Mouse (Mus musculus) lung, postnatal 14 days (tissue): ENCODE results near the gene Mmp23.
"Not testable (repeated sequence)": the region's sequence is repeated elsewhere in the genome, so short reads cannot be mapped to it uniquely, and the experiment has no call there.

ENCODE experiments used
- DNase-seq: peaks from one replicate; pipeline ENCODE4 v3.0.0; 2021

Gene Mmp23

DNA sequence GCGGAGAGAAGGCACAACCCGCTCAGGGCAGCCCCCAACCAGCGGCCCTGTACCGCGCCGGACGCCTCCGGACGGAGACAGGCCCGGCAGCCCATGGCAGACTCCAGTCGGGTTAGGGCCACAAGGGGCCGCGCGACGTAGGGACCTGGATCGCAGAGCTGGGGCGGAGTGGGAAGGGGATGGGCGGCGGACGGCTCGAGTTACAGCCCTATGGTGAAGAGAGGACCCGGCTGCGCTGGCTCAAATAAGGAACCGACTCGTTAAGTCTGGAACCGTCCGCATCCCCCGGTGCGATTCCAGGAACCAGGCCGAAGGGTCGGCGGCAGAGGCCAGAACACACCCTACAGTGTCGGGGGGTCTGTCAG lies at the start of gene Mmp23:
Mmp23 (minus strand) TSS at position 299 of the 365 bp plus-strand sequence.
- peak; percentile 43 for DNase-seq

DNA sequence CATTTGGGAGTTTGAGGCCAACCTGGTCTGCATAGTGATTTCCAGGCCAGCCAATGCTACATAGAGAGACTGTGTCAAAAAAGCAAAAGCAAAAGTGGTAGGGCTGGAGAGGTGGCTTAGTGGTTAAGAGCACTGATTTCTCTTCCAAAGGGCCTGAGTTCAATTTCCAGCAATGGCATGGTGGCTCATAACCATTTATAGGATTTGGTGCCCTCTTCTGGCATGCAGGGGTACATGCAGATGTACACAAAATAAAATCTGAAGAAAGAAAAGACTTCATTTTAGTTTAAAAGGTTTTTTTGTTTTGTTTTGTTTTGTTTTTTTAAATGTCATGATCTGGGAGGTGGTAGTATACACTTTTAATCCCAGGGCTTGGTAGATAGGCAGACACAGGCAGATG lies 47.2 kb upstream of the Mmp23 start:
- no peak for DNase-seq

DNA sequence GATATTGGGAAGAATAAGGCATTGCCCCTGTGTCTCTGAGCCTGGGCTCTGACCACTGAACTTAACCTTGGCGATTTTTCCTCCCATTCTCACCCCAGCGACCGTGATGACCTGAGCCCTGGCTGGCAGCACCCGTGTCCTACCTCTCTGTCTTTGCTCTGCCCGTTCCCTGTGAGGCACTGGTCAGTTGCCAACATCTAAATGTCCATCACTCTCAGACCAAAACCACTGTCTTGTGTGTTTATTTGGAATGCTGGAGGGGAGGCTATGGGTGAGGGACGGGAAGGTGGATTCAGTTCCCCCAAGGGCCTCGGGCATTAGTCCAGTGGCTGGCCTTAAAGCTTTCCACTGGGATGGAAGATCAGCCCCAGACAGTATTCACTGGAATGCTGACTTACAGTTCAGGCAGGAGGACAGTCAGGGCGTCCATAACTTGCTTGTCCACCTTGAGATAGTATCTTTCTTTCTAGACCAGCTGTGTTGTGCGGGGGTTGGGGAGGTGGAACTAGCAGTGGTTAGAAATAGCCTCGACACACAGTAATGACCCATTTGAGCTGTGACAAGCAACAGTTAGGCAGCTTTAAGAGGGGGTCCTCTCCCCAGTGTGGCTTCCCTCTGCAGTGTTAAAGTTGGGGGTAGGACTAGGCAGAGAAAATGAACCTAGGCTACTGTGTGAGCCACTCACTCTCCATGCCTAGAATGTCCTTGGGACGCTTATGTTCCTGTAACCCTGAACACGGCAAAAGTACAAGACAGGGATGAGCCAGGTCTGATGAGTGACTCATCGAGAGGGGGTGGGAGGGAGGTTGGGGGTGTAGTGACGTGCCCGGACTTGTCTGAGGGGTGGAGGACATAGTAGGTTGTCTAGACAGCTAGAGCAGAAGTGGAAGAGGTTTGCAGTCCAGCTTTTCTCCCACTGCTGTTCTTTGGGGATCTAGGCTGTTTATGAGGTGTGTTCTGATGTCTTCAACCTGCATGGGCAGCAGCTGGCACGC lies 43.4 kb upstream of the Mmp23 start:
- no peak for DNase-seq

DNA sequence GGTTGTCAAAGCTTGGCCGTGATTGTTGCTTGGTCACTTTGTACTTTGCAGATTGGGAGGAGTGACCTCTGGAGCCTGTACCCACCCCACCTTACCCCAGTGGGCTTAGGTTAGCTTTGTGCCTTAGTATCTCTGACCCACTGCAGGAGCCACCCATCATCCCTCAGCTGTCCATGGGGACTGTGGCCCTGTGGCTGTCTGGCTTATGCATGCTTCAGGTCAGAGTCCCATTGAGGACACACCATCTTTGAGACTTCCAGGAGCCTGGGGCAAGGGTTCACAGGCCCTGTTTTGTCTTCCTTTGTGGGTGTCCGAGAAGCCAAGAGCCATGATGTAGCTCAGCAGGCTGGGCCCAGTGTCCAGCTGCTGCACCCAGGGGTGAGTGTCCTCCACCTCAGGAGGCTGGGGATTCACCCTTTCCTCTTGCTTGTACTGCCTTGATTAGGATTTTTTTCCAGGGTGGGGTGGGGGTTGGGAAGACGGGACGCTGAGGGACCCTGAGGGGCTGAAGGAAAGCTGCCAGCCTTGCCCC lies 42.4 kb upstream of the Mmp23 start:
- no peak for DNase-seq

DNA sequence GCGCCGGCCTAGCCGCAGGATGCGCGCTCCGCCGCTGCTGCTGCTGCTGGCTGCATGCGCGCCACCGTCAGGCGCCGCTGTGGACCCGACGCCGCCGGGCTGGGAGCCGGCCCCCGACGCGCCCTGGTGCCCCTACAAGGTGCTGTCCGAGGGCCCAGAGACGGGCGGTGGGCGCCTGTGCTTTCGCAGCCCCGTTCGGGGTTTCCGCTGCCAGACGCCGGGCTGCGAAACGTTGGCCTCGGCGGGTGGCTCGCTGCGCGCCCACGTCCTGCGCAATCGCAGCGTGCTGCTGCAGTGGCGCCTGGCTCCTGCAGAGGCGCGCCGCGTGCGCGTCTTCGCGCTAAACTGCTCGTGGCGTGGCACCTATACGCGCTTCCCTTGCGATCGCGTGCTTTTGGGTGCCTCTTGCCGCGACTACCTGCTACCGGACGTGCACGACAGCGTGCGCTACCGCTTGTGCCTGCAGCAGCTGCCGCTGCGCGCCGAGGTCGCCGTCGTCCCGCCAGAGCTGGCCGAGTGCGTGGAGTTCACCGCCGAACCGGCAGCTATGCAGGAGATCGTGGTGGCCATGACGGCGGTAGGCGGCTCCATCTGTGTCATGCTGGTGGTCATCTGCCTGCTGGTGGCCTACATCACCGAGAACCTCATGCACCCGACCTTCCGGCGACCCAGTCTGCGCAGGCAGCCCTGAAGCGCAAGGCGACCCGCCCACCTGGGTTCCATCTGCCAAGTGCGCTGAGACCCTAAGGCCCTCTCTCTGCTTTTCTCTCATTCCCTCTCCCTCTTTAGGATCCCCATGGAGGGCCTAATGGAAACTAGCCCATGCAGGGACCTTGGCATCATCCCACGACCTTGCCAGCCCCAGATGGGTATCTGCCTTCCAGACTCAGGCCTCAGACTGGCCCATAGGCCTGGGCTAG lies 41.6 kb upstream of the Mmp23 start:
- peak; percentile 36 for DNase-seq

DNA sequence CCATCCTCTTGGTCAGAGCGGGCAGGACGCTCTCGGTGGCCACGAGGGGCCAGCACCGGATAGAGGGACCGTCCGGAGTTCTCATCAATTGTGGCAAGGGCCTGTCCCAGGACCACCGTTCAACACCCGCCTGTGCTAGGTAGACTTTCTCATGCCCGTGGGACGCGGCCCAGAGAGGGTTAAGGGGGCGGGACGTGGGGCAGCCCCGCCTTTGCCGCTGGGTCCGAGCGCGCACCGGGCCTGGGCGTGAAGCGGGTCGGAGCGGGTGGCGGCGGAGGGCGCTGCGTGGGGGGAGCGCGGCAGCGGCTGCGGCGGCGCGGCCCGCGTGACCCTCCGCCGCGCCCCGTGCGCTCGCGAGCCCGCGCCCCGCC lies 40.9 kb upstream of the Mmp23 start, which contains the start of gene Fndc10:
Fndc10 (plus strand) TSS at position 232 of the 371 bp plus-strand sequence.
- DNase-seq, result peak; percentile 60

DNA sequence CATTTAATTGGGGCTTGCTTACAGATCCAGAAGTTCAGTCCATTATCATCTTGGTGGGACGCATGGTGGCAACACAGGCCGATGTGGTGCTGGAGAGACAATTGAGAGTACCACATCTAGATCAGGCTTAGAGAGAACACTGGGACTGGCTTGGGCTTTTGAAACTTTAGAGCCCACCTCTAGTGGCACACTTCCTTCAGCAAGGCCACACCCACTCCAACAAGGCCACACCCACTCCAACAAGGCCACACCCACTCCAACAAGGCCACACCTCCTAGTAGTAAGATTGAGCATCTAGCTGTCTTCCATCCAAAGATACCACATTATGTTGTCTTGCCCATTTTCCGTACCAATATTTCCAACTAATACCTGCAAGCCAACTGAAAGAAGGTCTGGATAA lies 39.2 kb upstream of the Mmp23 start:
- no peak for DNase-seq

DNA sequence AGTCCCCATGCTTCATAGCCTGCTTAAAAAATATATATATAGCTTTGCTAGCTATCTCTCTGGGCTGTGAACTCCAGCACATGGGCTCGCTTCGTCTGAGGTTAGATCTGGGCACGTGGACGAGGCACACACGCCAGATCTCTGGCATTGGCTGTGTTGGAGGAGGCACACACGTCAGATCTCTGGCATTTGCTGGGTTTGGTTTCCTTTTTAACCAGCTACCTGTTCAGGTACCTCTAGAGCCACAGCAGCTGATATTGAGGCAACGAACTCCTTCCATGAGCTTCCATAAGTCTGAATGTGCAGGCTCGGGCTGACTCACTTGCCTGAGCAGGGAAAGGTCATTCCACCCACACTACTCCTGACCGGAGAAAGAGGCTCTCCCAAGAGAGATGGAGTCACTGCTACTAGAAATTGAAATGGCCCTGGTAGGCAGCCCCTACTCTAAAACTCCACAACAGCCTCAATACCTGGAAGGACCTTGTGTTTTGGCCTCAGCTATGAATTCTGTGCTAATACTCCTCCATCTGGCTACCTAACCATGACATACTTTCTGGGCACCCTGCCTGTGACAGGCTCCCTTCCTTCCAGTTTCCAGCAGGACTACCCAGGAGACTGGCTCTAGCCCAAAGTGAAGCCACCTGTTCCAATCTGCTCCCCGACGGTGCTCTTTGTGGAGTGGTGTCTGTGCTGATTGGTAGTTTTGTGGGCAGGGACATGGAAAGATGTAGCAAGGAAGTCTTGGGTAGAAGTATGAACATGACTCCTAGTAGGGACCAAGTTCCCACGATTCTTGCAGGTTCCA lies 37.6 kb upstream of the Mmp23 start:
- DNase-seq, result no peak

DNA sequence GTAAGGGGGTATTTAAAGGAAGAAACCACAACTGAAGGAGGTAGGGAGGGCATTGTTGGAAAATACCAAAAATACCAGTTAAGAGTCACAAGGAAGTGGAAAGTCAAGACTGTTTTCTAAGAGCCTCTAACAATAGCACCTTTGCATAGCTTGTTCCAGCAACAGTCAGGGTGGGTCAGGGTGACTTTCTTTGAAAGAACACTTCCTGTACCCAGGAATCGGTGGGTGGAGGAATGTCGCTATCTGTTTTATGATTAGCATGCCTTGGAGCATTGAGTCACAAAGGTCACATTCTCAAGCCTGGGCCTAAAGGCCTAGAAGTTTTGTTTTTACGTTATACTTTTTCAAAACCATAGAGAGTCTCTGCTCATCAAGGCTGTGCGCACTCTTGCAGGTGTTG lies 34.6 kb upstream of the Mmp23 start:
- not testable (repeated sequence) for DNase-seq

DNA sequence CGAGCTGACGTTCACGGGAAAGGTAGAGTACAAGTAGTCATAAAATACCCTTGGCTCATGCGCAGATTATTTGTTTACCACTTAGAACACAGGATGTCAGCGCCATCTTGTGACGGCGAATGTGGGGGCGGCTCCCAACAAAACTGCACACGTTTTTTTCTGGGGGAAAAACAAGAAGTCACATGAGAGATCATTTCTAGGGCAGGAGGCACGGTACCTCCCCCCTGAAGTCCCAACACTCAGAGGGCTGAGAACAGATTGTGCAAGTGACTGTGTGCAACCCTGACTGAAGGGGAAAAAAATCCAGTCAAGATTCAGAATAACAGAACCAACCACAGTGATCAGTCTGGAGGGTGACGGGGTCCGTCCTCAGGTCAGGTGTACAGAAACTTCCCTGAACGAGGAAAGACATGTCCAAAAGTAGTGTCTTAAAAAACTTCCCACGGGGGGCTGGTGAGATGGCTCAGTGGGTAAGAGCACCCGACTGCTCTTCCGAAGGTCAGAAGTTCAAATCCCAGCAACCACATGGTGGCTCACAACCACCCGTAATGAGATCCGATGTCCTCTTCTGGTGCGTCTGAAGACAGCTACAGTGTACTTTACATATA lies 30.6 kb upstream of the Mmp23 start:
- DNase-seq, result not testable (repeated sequence)

DNA sequence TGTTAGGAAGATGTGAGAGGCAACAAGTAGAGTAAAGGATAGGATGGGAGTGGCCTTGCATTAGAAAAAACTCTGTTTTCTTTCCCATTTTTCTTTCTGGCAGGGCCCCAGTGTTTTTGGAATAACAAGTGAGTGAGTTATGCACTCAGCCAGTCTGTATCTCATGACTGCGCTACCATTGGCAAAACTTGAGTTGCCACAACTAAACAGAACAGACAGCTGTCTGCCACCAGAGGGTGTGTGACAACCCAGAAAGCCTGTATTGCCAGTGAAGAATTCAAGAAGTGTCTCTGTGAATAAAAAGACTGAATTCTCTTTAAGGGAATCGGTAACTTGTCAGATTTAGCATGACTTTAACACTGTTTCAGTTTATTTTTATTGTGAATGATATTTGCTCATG lies 22.8 kb upstream of the Mmp23 start:
- peak; percentile 35 for DNase-seq

DNA sequence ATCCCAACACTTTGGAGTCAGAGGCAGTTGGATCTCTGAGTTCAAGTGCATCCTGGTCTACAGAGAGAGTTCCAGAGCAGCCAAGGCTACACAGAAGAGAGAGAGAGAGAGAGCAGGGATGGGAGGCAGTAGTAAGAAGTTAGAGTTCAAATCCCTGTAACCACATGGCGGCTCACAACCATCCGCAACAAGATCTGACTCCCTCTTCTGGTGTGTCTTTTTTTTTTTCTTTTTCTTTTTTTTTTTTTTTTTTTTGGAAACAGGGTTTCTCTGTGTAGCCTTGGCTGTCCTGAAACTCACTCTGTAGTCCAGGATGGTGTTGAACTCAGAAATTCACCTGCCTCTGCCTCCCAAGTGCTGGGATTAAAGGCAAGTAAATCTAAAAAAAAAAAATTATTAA lies 18.9 kb upstream of the Mmp23 start:
- DNase-seq, result no peak

DNA sequence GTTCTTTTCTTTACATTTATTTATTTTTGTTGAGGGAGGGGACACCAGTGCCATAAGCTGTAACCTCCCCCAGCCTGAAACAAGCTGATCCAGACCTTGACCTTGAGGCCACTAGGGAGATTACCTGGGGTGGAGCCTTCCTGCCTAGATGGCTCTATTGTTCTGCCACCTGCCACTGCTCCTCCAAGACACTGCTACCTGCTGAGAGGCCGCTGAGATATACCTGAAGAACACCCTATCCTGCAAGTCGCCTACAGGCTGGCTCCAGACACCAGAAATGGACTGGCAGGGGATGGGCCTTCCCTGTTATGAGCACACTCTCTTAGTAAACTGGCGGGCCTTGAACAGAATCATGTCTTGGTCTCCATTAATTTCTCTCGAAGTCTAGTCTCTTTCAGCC lies 17.1 kb upstream of the Mmp23 start:
- DNase-seq, result not testable (repeated sequence)

DNA sequence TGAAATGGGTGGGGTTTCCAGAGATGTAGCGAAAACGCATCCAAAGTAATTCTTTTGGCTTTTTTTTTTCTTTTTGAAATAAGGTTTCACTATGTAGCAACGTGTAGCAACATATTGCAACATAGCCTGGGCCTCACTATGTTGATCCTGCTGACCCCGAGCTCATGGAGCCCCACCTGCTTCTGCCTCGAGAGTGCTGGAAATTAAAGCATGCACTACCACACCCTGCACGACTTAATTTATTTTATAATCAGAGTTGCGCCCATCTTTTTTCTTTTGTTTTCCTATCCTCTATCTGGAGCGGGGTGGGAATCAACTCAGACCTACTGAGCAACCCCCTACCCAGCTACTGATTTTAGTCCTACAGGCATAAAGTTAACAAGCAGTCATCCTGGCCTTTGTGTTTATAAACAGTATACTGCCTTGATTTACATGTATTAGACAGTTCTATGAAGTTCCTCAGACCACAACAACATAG lies 16.5 kb upstream of the Mmp23 start:
- DNase-seq, result no peak

DNA sequence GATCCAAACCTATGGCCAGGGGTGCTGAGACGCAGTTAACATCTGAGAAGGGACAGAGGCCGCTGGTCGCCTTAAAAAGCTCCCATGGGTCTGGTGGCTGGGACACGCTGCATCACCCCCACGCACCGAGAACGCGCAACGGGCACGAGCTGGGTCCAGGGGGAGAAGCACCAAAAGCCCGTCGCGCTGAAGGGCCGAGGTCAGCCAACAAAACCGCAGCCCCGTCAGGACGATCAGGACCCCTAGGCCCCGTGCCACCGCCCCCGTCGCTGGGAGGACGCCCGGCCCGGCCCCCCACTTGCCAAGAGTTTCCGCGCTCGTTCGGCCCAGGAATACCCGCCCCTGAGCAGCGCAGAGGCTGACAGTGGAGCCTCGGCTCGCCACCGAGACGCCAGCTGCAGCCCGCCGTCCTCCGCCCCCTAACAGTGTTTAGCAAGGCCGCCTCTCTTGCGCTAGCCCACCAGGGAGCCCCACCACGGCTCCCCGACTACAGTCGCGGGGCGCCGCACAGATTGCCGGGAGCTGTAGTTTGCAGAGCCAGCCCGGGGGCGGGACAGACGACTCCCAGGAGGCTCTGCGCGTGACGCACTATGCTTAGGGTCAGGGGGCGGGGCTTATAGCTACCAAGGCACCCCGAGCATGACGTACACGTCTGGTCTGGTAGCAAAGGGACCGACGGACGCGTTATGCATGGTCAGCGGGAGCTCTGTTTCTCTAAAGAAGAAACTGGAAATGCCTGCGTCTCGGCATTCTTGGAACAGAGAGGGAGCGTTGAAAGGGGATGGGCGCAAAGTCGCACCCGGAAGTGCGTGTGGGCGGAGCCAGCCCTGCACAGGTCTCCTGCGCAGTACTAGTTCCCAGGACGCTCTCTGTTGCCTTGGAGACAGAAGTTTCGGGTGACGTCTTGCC lies 15.8 kb upstream of the Mmp23 start, which contains the start of gene Mib2:
Mib2 (minus strand) TSS at position 510 of the 909 bp plus-strand sequence.
- peak; percentile 97 for DNase-seq

DNA sequence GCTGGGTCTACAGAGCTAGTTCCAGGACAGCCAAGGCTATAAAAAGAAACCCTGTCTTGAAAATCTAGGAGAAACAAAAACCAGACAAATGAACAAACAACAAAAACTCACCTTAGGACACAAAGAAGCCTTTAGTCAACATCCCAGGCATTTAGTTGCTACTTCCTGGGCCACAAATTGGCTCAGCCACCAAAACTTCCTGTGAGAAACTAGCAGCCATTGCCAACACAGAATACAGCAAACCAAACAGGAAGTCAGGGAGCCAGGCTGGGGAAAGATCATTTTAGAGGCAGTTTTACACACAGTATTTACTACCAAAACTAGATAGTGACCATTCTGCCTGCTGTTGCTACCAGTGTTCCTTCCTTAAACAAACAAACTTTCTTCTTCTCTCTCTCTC lies 13.7 kb upstream of the Mmp23 start:
- no peak for DNase-seq

DNA sequence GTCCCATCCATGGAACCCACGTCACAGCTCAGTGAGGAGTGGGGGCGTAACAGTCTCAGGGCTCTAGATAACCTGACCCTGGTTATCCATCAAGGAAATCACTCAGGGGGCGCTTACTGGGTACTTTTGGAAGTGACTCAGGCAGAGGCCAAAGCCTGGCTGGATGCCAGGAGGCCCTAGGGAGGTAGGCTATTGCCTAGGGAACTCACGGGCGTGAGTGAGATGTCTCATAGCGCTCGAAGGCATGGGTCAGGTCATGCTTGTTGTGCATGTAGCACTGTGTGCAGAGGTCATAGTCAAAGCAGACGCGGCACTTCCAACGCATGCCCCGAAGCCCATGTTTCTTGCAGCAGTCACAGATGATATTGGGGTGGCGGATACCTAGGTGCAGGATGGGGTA lies 7.5 kb upstream of the Mmp23 start:
- DNase-seq, result no peak

DNA sequence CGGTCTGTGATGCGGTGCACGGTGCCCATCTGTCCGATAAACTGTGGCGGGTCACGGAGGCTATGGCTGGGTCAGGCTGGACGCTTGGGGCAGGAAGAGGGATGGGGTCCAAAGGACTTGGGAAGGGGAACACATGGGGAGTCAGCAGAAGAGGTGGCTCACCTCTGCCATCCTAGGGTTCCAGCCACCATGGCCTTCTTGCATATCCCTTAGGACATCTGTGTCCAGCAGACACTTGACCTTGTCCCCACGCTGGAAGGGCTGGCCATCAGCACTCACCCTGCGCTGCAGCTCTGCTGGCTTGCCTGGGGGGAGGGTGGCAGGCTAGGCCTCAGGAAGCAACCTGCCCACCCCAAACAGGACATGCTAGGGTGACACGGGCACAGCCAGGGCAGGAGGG lies 5.8 kb upstream of the Mmp23 start:
- DNase-seq, result no peak

DNA sequence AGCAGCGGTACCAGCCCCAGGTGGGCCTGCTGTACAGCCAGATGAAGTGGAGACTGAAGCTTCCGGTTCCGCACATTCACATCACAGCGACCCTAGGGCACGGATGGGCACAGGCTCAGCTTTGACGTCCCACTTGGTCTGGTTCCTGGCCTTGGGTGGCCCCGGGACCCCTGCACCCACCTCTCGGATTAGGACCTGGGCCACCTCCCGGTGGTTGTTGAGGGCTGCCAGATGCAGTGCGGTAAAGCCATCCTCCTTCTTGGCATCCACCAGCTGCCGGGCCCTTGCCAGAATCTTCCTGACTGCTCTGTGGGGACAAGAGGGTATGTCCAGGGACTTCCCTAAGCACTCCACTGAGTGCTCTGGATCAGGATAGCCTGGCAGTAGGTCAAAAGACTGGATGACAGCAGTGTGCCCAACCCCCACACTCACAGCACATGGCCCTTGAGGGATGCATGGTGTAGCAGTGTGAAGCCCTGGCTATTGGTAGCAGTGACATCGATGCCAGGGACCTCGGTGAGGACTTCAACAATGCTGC lies 3.1 kb upstream of the Mmp23 start:
- DNase-seq, result no peak
